Mouse (Mus musculus) spleen, postnatal 4 days (tissue): Measurements from ENCODE around the gene Elac2.
A peak's percentile ranks its signal among the peaks of the same experiment; 100 is the strongest.

ENCODE experiments used
- DNase-seq, 2 experiments: peaks; one replicate each; pipeline ENCODE4 v3.0.0; 2022; ENCODE audit warnings: low spot score in 2 of 2

Gene Elac2

GRCm38 (mm10) chr11:64978720-64979488 is at the start of gene Elac2:
Gene Elac2, plus strand, starts transcription at chr11:64979038.
- peak; percentile 95 to 99 for DNase-seq

GRCm38 (mm10) chr11:64929130-64929529 is 49.7 kb upstream of the Elac2 start:
- DNase-seq: no peak

DNA sequence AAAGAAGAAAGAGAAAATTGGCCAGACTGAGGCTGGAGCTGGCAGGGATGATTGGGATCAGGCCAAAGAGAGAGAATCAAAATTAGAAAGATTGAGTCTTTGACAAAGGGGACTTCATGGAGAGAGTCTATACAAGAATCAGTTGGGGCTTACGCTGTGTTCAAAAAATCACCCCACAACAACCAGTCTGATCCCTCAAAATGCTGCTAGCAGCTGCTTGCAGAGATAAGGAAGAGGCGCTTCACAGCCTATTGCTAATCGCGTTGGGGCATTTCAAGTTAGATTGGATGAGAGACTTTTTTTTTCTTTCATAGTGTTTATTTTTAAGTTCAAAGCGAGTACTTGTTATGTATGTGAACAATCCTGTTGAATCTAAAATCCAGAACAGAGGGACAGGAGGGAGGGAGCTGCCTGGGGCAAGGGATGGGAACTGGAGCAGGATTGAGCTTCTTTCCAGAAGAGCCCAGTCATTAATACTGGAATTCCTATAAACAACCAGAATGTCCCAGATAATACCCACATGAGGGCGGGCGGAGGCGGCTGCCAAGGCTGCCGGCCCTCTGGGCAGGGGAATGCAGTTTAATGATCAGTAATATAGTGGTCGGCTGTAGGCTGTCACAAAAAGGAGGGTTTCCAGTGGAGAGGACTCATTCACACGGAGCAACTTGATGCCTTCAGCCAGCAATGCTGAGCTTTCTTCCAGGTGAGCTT is 47.6 kb upstream of the Elac2 start:
- DNase-seq: peak in 1 of 2 experiments; percentile 18

DNA sequence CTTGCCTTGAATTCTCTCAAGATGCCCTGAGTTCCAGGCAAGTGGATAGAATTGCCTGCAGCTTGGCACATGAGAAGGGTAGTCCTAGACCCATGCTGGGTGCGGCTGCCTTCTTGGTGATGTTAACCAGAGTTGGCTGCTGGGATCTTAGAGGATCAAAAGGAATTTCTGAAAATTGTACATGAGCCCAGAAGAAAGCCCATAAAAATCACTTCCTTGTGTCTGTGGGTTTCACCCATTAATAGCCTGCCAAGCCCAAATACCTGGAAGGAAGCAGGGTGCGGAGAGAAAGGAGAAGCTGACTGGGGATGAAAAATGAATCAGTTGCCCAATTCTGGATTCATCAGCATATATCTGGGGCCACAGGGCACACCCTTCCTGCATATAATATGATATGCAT is 41.6 kb upstream of the Elac2 start:
- DNase-seq: no peak

GRCm38 (mm10) chr11:64941193-64941592 is 37.6 kb upstream of the Elac2 start:
- no peak for DNase-seq

DNA sequence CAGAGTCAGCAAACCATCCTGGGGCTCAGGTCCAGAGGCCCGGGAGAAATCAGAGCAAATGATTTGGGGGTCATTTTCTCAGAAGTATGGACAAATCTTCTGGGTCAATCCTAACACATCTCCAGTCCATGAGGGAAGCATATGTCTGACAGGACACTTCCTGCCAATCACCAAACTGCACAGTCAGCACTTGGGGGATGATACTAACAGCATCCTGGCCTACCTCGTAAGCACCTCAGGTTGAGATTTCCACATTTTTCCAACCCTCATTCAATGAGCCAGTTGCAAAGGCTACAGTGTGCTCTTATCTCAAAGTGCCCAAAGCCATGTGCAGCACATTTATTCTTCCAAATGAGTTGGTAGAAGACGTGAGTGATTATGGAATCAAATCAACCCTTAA is 29.1 kb upstream of the Elac2 start:
- no peak for DNase-seq

DNA sequence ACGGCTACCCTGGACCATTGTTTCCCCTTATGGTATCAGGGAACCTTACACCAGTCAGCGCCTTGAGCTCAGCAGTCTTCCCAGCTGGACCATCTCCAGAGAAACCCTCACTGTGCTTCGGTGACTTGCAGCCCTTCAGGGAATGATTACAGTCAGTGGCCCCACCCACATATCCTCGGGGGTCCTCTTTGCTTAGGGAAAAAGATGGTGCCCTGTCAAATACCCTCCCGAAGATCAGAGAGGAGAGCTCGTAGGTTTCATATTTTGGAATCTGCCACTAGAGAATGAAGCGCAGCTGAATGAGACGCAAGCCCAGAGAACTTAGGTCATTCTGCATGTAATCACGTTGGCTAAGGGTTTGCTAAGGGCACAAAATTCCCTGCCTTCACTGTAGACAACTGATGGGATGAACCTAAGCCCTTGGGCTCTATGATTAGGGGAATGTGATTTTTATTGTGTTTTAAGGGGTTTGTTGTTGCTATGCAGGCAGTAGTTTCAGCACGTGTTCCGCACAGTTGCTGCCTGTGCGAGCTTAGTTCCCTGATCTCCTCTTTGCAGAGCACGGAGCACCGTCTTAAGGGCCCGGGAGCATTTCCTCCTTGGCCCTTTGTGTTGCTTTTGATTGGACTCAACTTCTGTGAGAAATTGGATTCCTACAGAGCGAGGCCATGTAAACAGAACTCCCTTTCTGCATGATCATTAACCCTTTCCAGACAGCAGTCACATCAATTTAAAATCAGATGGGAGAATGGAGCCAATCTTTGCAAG is 21.7 kb upstream of the Elac2 start:
- DNase-seq: no peak

DNA sequence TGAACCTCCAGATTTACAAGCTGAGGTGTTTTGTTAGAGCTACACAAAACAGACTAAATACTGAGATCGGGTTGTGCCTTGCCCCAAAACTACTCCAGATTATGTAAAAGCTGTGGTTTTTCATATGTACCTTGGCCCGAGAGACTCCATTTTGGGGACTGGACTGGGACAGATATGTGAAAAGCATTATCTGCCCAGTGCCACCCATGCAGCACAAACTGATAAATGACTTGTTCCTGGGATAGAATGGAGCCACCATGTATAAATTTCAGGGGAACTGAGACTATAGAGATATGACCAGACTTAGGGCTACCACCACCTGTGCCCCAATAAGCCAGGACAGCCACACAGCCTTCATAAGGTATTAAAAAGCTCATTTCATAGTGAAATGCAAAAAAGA is 16.2 kb upstream of the Elac2 start:
- DNase-seq: no peak

GRCm38 (mm10) chr11:64968507-64968906 is 10.3 kb upstream of the Elac2 start:
- DNase-seq: peak; percentile 25 to 64

- DNase-seq: no peak
Observed at GRCm38 (mm10) chr11:64968939-64969342, 9.9 kb upstream of the Elac2 start.

DNA sequence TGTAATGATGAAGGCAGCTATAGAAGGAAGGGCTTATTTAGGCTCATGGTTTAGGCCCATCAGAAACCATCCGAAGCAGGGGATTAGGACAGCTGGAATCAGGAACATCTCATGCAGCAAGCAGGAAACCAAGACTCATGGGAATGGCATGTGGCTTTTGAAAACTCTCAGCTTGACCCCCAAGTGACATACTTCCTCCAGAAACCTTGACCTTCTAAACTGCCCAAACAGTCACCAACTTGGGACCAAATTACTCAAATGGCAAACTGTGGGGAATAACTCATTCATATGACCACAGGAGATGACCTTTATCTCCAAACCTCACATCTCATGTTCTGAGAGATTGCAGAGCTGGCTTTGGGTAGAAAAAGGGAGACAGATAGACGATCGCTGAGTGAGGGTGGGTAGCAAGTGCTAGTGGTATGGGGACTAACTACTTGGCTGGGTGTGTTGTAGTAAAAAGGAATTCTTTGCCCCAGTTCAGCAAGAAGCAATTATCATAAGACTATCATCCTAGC is 7.3 kb upstream of the Elac2 start:
- DNase-seq: no peak

GRCm38 (mm10) chr11:64972418-64972817 is 6.4 kb upstream of the Elac2 start:
- no peak for DNase-seq

GRCm38 (mm10) chr11:64979489-64979845 is 629 bp downstream of the Elac2 start:
- no peak for DNase-seq

GRCm38 (mm10) chr11:64988556-64988955 is 9.7 kb downstream of the Elac2 start:
- no peak for DNase-seq

DNA sequence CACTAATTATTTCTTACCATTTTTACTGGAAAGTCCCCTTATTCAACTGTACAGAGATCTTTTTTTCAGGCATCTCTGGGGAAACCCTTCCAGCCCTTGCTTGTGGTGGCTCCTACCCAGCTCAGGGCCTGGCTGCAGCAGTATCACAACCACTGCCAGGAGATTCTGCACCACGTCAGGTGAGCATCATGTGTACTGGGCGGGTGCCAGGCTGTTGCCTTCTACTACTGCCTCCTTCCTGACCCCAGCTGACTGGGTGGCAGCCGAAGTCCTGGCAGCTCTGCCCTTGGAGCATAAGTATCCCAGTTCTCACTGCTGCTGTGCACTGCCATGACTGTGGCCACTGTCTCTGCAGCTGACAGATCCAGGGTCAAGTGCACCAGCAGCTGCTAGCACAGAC is 19.6 kb downstream of the Elac2 start:
- no peak for DNase-seq

DNA sequence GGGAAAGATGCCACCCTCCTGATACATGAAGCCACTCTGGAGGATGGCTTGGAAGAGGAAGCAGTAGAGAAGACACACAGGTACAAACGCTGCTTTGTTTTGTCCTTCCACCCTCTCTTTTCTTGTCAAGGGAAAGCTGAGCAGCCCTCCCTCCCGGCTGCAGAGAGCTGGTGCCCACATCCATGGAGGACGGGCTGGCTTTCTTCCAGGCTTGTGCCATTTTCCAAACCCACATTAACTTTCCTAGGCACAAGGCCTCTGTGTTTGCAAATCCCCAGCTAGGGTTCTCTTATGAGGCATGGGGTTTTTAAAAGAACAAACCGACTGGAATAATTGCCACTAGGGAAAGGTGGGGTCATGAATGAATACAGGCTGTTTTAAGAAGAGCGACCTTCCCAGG is 20.8 kb downstream of the Elac2 start:
- no peak for DNase-seq

- DNase-seq: no peak
Observed at GRCm38 (mm10) chr11:65001729-65002128, 22.9 kb downstream of the Elac2 start.

GRCm38 (mm10) chr11:65003611-65004010 is 24.8 kb downstream of the Elac2 start:
- DNase-seq: no peak

- no peak for DNase-seq
Observed at GRCm38 (mm10) chr11:65004836-65005235, 26.0 kb downstream of the Elac2 start.

GRCm38 (mm10) chr11:65006047-65006446 is 27.2 kb downstream of the Elac2 start:
- no peak for DNase-seq

DNA sequence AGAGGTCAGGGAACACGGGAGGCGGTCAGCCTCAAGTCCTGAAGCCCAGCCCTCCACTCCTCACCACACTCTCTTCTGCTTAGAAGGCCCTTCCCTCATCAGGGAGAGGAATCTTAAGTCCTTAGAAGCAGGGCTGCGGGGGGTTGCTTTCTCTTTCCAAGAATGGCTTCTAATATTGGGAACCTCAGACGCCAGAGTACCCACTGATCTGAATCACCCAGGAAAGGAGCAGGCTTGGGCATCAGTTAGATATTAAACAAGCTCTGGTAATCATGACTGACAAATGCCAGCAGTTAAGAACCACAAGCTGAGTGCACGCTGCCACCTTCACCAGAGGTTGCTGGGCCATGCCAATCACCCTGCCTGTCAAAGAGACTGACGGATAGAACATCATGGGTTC is 35.1 kb downstream of the Elac2 start:
- DNase-seq: no peak

- no peak for DNase-seq
Observed at GRCm38 (mm10) chr11:65016754-65017153, 37.9 kb downstream of the Elac2 start.
